Mouse (Mus musculus) cerebellum, adult 2 months (tissue): Measurements from ENCODE around the gene Psmd11.

Source experiments
- CTCF ChIP-seq: fragments of 200-500 bp; IDR thresholded peaks from 2 replicates; pipeline ENCODE4 v1.5.1; 2011; ENCODE audit warnings: low read depth, mild to moderate bottlenecking, control low read depth, low read length, moderate library complexity, borderline replicate concordance; ENCODE audit not compliant: insufficient read depth
- POLR2A ChIP-seq: fragments of 200-500 bp; IDR thresholded peaks from 2 replicates; pipeline ENCODE4 v1.6.1; 2011; ENCODE audit warnings: low read length, control low read depth, borderline replicate concordance; ENCODE audit not compliant: insufficient read depth

- no peak for TF ChIP-seq POLR2A
- no peak for TF ChIP-seq CTCF
These were observed 60.9 kb downstream of the Psmd11 start for GRCm38 (mm10) chr11:80489172-80489881.
